Comparison of ENCODE assay signal across 8 mouse cellular contexts in the genomic region with DNA sequence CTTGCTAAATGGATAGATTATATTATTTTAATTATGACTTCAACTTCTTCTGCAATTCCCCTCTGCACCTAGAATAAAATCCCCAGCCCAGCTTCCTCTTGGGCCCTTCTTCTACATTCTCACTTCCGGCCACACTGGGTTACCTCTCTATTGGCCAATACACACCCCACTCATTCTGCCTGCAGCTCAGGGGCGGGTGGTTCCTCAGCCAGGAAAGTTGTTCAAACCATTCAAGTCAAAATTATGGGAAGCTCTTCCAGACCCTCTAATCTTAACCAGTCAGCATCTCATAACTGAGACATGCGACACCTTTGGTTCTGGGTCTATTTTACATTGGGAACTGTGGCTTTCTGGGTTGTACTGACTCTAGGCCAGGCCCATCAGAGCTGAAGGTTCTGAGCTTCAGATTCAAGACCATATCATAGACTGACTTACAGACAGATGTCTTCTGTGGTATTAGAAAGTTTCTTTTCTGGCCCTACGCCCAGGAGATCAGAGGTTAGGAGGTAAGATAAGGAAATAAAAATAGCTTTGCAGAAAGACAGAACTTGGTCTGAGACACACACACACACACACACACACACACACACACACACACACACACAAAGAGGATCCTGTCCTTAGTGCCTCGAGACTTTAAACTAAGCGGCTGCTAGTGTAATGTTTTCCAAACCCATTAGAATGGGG. TPM values are rescaled to one million over a fixed set of nuclear protein-coding genes. Genes with fewer than 3 reads are reported as not detected.
DNase-seq lines count a peak whose midpoint lies in the region; ATAC-seq lines count a peak whose summit lies in the region.

No protein-coding gene starts in this region.

- DNase-seq in heart, adult 18-20 months, result peak; percentile 81 to 86
- no peak for DNase-seq in heart, postnatal 25 days (ENCODE audit: low spot score)
- DNase-seq in adrenal gland, postnatal 36 days, result peak; percentile 30 to 64
- no peak for DNase-seq in hindbrain, embryonic 14.5 days (ENCODE audit: low spot score)
- no peak for DNase-seq in cerebellum, adult 8-10 months

- no peak overlapping the region for H3K9ac ChIP-seq in intestine, embryonic 15.5 days
- H3K9ac ChIP-seq in hindbrain, embryonic 14.5 days, result no peak overlapping the region

- H3K27ac ChIP-seq in intestine, embryonic 15.5 days, result peak overlapping the region; percentile 7; the same call in 1 of the 2 replicates
- H3K27ac ChIP-seq in hindbrain, embryonic 14.5 days, result no peak overlapping the region

- no peaks in the 10 kb centered on the region for H3K9me3 ChIP-seq in intestine, embryonic 15.5 days
- H3K9me3 ChIP-seq in hindbrain, embryonic 14.5 days (ENCODE audit: control insufficient read depth, low read length), result no peaks in the 10 kb centered on the region

- H3K27me3 ChIP-seq in intestine, embryonic 15.5 days (replicated peaks), result no peaks in the 10 kb centered on the region
- H3K27me3 ChIP-seq in hindbrain, embryonic 14.5 days (ENCODE audit: control insufficient read depth, insufficient read depth, low read length), result no peaks in the 10 kb centered on the region

- no peak overlapping the region for H3K4me2 ChIP-seq in intestine, embryonic 15.5 days (replicated peaks)
- no peak overlapping the region for H3K4me2 ChIP-seq in hindbrain, embryonic 14.5 days (replicated peaks)

- intact Hi-C loops in heart, postnatal 25 days (cut with DNase I), result no loop called here

- H3K4me3 ChIP-seq in intestine, embryonic 15.5 days (replicated peaks), result no peak overlapping the region
- H3K4me3 ChIP-seq in hindbrain, embryonic 14.5 days (replicated peaks; ENCODE audit: low read length), result no peak overlapping the region

- ATAC-seq in intestine, embryonic 15.5 days, result no peak
- ATAC-seq in neutrophil, adult 5-6 weeks (ENCODE audit: extremely low read depth, insufficient number of reproducible peaks, low FRiP score, poor library complexity, severe bottlenecking), result peak; percentile 58
- ATAC-seq in erythroid progenitor cell, adult 5-6 weeks (replicated peaks; ENCODE audit: low FRiP score, poor library complexity, severe bottlenecking), result no peak
- no peak for ATAC-seq in hindbrain, embryonic 14.5 days (ENCODE audit: low FRiP score)

- H3K36me3 ChIP-seq in intestine, embryonic 15.5 days, result no peaks in the 10 kb centered on the region
- no peaks in the 10 kb centered on the region for H3K36me3 ChIP-seq in hindbrain, embryonic 14.5 days (replicated peaks; ENCODE audit: control insufficient read depth, insufficient read depth)

- WGBS in intestine, embryonic 15.5 days, result 67% methylated on average over 6 of the region's 6 CpGs
- WGBS in hindbrain, embryonic 14.5 days, result 89% methylated on average over 6 of the region's 6 CpGs

- peaks cover 23% of the 10 kb centered on the region for H3K4me1 ChIP-seq in intestine, embryonic 15.5 days (replicated peaks)
- H3K4me1 ChIP-seq in hindbrain, embryonic 14.5 days (replicated peaks; ENCODE audit: control insufficient read depth, insufficient read depth, low read length), result peaks cover 13% of the 10 kb centered on the region; the same call in 1 of the 2 replicates

RNA-seq across cellular contexts. Expression of a gene that starts 2.2 kb away (rescaled TPM):
- 10 to 100 TPM in 1 of 2 experiments, 1 to 10 TPM in 1; 9.5 to 13.1 TPM for total RNA-seq in heart, adult 18-20 months (2021)
- 10 to 100 TPM; 11.5 to 15.6 TPM for total RNA-seq in heart, postnatal 25 days (2021)
- total RNA-seq in adrenal gland, postnatal 36 days (2021), result 1 to 10 TPM; 7.8 to 9.8 TPM
- 25.0 and 26.6 TPM in 2 replicates for polyA plus RNA-seq in intestine, embryonic 15.5 days (2015; fragmentation: Nextera tagmentation; extraction: Ambion mirVana)
- total RNA-seq in neutrophil, adult 5-6 weeks (2017), result 255 and 263 TPM in 2 replicates
- total RNA-seq in erythroid progenitor cell, adult 5-6 weeks (2015; ENCODE audit: low replicate concordance), result 10.1 and 19.7 TPM in 2 replicates
- total RNA-seq in erythroid progenitor cell, adult 5-6 weeks (2017; ENCODE audit: low replicate concordance), result 0.76 and 11.4 TPM in 2 replicates
- polyA plus RNA-seq in hindbrain, embryonic 14.5 days (2014; fragmentation: Nextera tagmentation; extraction: Ambion mirVana), result 20.6 and 22.8 TPM in 2 replicates

RNA-seq across cellular contexts. Expression of a gene that starts 16.2 kb away (rescaled TPM):
- total RNA-seq in heart, adult 18-20 months (2021), result 10 to 100 TPM; 32.6 to 33.6 TPM
- total RNA-seq in heart, postnatal 25 days (2021), result 10 to 100 TPM; 38.3 to 38.6 TPM
- total RNA-seq in adrenal gland, postnatal 36 days (2021), result 10 to 100 TPM; 20.5 to 27.0 TPM
- polyA plus RNA-seq in intestine, embryonic 15.5 days (2015; fragmentation: Nextera tagmentation; extraction: Ambion mirVana), result 50.2 and 56.2 TPM in 2 replicates
- total RNA-seq in neutrophil, adult 5-6 weeks (2017), result 24.4 and 25.5 TPM in 2 replicates
- total RNA-seq in erythroid progenitor cell, adult 5-6 weeks (2015; ENCODE audit: low replicate concordance), result 0.84 and 4.7 TPM in 2 replicates
- total RNA-seq in erythroid progenitor cell, adult 5-6 weeks (2017; ENCODE audit: low replicate concordance), result 2.3 TPM in 1 of 2 replicates, not detected in the other
- 36.3 and 37.9 TPM in 2 replicates for polyA plus RNA-seq in hindbrain, embryonic 14.5 days (2014; fragmentation: Nextera tagmentation; extraction: Ambion mirVana)

RNA-seq across cellular contexts. Expression of a gene that starts 16.3 kb away (rescaled TPM):
- 1 to 10 TPM in 1 of 2 experiments, under 1 TPM in 1; 0.74 to 1.9 TPM for total RNA-seq in heart, adult 18-20 months (2021)
- 1 to 10 TPM; 1.4 to 1.5 TPM for total RNA-seq in heart, postnatal 25 days (2021)
- 1 to 10 TPM in 1 of 2 experiments, under 1 TPM in 1; 0.50 to 1.2 TPM for total RNA-seq in adrenal gland, postnatal 36 days (2021)
- 0.57 and 0.63 TPM in 2 replicates for polyA plus RNA-seq in intestine, embryonic 15.5 days (2015; fragmentation: Nextera tagmentation; extraction: Ambion mirVana)
- not detected in 2 replicates for total RNA-seq in neutrophil, adult 5-6 weeks (2017)
- total RNA-seq in erythroid progenitor cell, adult 5-6 weeks (2015; ENCODE audit: low replicate concordance), result not detected in 2 replicates
- not detected in 2 replicates for total RNA-seq in erythroid progenitor cell, adult 5-6 weeks (2017; ENCODE audit: low replicate concordance)
- 2.3 and 6.1 TPM in 2 replicates for polyA plus RNA-seq in hindbrain, embryonic 14.5 days (2014; fragmentation: Nextera tagmentation; extraction: Ambion mirVana)

RNA-seq across cellular contexts. Expression of a gene that starts 23.7 kb away (rescaled TPM):
- total RNA-seq in heart, adult 18-20 months (2021), result 1 to 10 TPM; 6.5 to 7.7 TPM
- total RNA-seq in heart, postnatal 25 days (2021), result 1 to 10 TPM; 7.2 to 8.2 TPM
- 10 to 100 TPM; 16.9 to 19.9 TPM for total RNA-seq in adrenal gland, postnatal 36 days (2021)
- 13.3 and 14.3 TPM in 2 replicates for polyA plus RNA-seq in intestine, embryonic 15.5 days (2015; fragmentation: Nextera tagmentation; extraction: Ambion mirVana)
- total RNA-seq in neutrophil, adult 5-6 weeks (2017), result 62.5 and 64.1 TPM in 2 replicates
- 5.9 and 10.8 TPM in 2 replicates for total RNA-seq in erythroid progenitor cell, adult 5-6 weeks (2015; ENCODE audit: low replicate concordance)
- 10.8 and 15.2 TPM in 2 replicates for total RNA-seq in erythroid progenitor cell, adult 5-6 weeks (2017; ENCODE audit: low replicate concordance)
- 19.0 and 19.1 TPM in 2 replicates for polyA plus RNA-seq in hindbrain, embryonic 14.5 days (2014; fragmentation: Nextera tagmentation; extraction: Ambion mirVana)

RNA-seq across cellular contexts. Expression of a gene that starts 45.3 kb away (rescaled TPM):
- 100 to 1,000 TPM; 131 to 151 TPM for total RNA-seq in heart, adult 18-20 months (2021)
- total RNA-seq in heart, postnatal 25 days (2021), result 100 to 1,000 TPM; 126 to 148 TPM
- total RNA-seq in adrenal gland, postnatal 36 days (2021), result 100 to 1,000 TPM; 215 to 243 TPM
- 166 and 185 TPM in 2 replicates for polyA plus RNA-seq in intestine, embryonic 15.5 days (2015; fragmentation: Nextera tagmentation; extraction: Ambion mirVana)
- total RNA-seq in neutrophil, adult 5-6 weeks (2017), result 137 and 155 TPM in 2 replicates
- 62.7 and 87.6 TPM in 2 replicates for total RNA-seq in erythroid progenitor cell, adult 5-6 weeks (2015; ENCODE audit: low replicate concordance)
- total RNA-seq in erythroid progenitor cell, adult 5-6 weeks (2017; ENCODE audit: low replicate concordance), result 46.8 and 52.3 TPM in 2 replicates
- 68.4 and 75.7 TPM in 2 replicates for polyA plus RNA-seq in hindbrain, embryonic 14.5 days (2014; fragmentation: Nextera tagmentation; extraction: Ambion mirVana)

Comparison
In these comparisons a context has a peak if more than half of its experiments do, and no peak if none do; other contexts are left out.
1. DNase-seq: peak in heart, adult 18-20 months (2 of 2) and adrenal gland, postnatal 36 days (2 of 2); none in heart, postnatal 25 days (single experiment), hindbrain, embryonic 14.5 days (single experiment) and cerebellum, adult 8-10 months (single experiment).
2. RNA of a gene that starts 2.2 kb away (total RNA-seq): 255 to 263 TPM in neutrophil, adult 5-6 weeks; 0.76 to 19.7 TPM in erythroid progenitor cell, adult 5-6 weeks, 11.5 to 15.6 TPM in heart, postnatal 25 days, 9.5 to 13.1 TPM in heart, adult 18-20 months and 7.8 to 9.8 TPM in adrenal gland, postnatal 36 days; every median in the first group is over 10 times any median in the second.